Mouse (Mus musculus): ENCODE measurements at regions not wholly inside any gene's neighbourhood (a gene's known extent, or its start where the extent isn't known, plus 50 kb on each side); places are given as distances from the start of the nearest gene placed in this dataset.

- TF ChIP-seq POLR2A (IDR thresholded peaks at IDR 0.05; ENCODE audit: extremely low read depth, insufficient read depth, low read length) (no peak), CTCF (IDR thresholded peaks at IDR 0.05; ENCODE audit: low read depth, low read length) (no peak)
Observed at GRCm38 (mm10) chr4:153567329-153567973, 84.8 kb upstream of the Ajap1 start.

Data from liver, adult 2 months (tissue).